ENCODE assay signal across 8 mouse cellular contexts in genomic region chr16:95824720-95825534, GRCm38 (mm10).
DNase-seq lines count a peak whose midpoint lies in the region; ATAC-seq and TF ChIP-seq lines count a peak whose summit lies in the region.

No protein-coding gene starts in this region.

- TF ChIP-seq POLR2A in limb, embryonic 14.5 days (IDR thresholded peaks at IDR 0.05; ENCODE audit: borderline replicate concordance, extremely low read depth, insufficient read depth, insufficient read length), result no peak

- peaks cover 13% of the 10 kb centered on the region for H3K4me1 ChIP-seq in hindbrain, embryonic 13.5 days (replicated peaks)
- peaks cover 29% of the 10 kb centered on the region for H3K4me1 ChIP-seq in limb, embryonic 14.5 days (ENCODE audit: control insufficient read depth, insufficient read depth, low read length)
- H3K4me1 ChIP-seq in midbrain, embryonic 16.5 days (ENCODE audit: control insufficient read depth, insufficient read depth, low read length), result peaks cover 15% of the 10 kb centered on the region

- H3K9ac ChIP-seq in hindbrain, embryonic 13.5 days, result no peak overlapping the region
- H3K9ac ChIP-seq in limb, embryonic 14.5 days (ENCODE audit: low read depth, low read length, severe bottlenecking), result no peak overlapping the region
- H3K9ac ChIP-seq in midbrain, embryonic 16.5 days (ENCODE audit: low read depth, low read length), result no peak overlapping the region

- DNase-seq in 3T3-L1 (ENCODE audit: low read depth, low spot score), result peak; percentile 61
- peak; percentile 61 to 64 for DNase-seq in adrenal gland, postnatal 36 days
- DNase-seq in limb, embryonic 14.5 days (ENCODE audit: low spot score), result peak; percentile 42
- no peak for DNase-seq in B cell, adult 2 months
- DNase-seq in thymus, postnatal 0 days (ENCODE audit: low spot score), result no peak

- no peaks in the 10 kb centered on the region for H3K9me3 ChIP-seq in hindbrain, embryonic 13.5 days
- H3K9me3 ChIP-seq in limb, embryonic 14.5 days (ENCODE audit: control insufficient read depth, low read length), result no peaks in the 10 kb centered on the region
- no peaks in the 10 kb centered on the region for H3K9me3 ChIP-seq in midbrain, embryonic 16.5 days (replicated peaks; ENCODE audit: control insufficient read depth, low read length, poor library complexity, severe bottlenecking)

- H3K36me3 ChIP-seq in hindbrain, embryonic 13.5 days, result no peaks in the 10 kb centered on the region
- no peaks in the 10 kb centered on the region for H3K36me3 ChIP-seq in limb, embryonic 14.5 days (ENCODE audit: control insufficient read depth, insufficient read depth, low read length)
- no peaks in the 10 kb centered on the region for H3K36me3 ChIP-seq in midbrain, embryonic 16.5 days (ENCODE audit: control insufficient read depth, insufficient read depth, low read length)

- H3K27ac ChIP-seq in hindbrain, embryonic 13.5 days, result peak overlapping the region; percentile 44; the same call in 1 of the 2 replicates
- H3K27ac ChIP-seq in limb, embryonic 14.5 days (replicated peaks; ENCODE audit: low read depth, low read length), result peak overlapping the region; percentile 44; the same call in 1 of the 2 replicates
- no peak overlapping the region for H3K27ac ChIP-seq in midbrain, embryonic 16.5 days (ENCODE audit: low read length)

- WGBS in hindbrain, embryonic 13.5 days, result 30% methylated on average over 7 of the region's 7 CpGs
- WGBS in limb, embryonic 14.5 days, result 10% methylated on average over 7 of the region's 7 CpGs
- 34% methylated on average over 7 of the region's 7 CpGs for WGBS in midbrain, embryonic 16.5 days

- ATAC-seq in erythroid progenitor cell, adult 5-6 weeks (replicated peaks; ENCODE audit: low FRiP score, poor library complexity, severe bottlenecking), result peak; percentile 85
- no peak for ATAC-seq in hindbrain, embryonic 13.5 days (ENCODE audit: low FRiP score)
- peak; percentile 28; the same call in 1 of the 2 replicates for ATAC-seq in limb, embryonic 14.5 days (ENCODE audit: low FRiP score, low read depth)
- ATAC-seq in midbrain, embryonic 16.5 days, result 0 out of 2 replicates have a peak, but pooled peaks have one; percentile 45

- no peaks in the 10 kb centered on the region for H3K27me3 ChIP-seq in hindbrain, embryonic 13.5 days
- no peaks in the 10 kb centered on the region for H3K27me3 ChIP-seq in limb, embryonic 14.5 days (ENCODE audit: control insufficient read depth, insufficient read depth, low read length)
- no peaks in the 10 kb centered on the region for H3K27me3 ChIP-seq in midbrain, embryonic 16.5 days (ENCODE audit: control insufficient read depth, insufficient read depth, low read depth, low read length)

- H3K4me2 ChIP-seq in hindbrain, embryonic 13.5 days, result no peak overlapping the region
- no peak overlapping the region for H3K4me2 ChIP-seq in limb, embryonic 14.5 days (replicated peaks; ENCODE audit: low read depth, low read length, severe bottlenecking)
- no peak overlapping the region for H3K4me2 ChIP-seq in midbrain, embryonic 16.5 days (ENCODE audit: low read length)

- H3K4me3 ChIP-seq in hindbrain, embryonic 13.5 days, result no peak overlapping the region
- H3K4me3 ChIP-seq in limb, embryonic 14.5 days (replicated peaks; ENCODE audit: low read length), result no peak overlapping the region
- no peak overlapping the region for H3K4me3 ChIP-seq in midbrain, embryonic 16.5 days (ENCODE audit: low read depth, low read length)

Comparison
In these comparisons a context has a peak if more than half of its experiments do, and no peak if none do; other contexts are left out.
1. DNase-seq: peak in 3T3-L1 (single experiment), adrenal gland, postnatal 36 days (2 of 2) and limb, embryonic 14.5 days (single experiment); none in B cell, adult 2 months (0 of 2) and thymus, postnatal 0 days (single experiment).